Mouse (Mus musculus) CH12.LX (cell line): ENCODE results near the gene Cpne9. TPM values are rescaled to one million over a fixed set of nuclear protein-coding genes. Genes with fewer than 3 reads are reported as not detected.

ENCODE experiments used
- DNase-seq: peaks from one replicate; pipeline ENCODE4 v3.0.0-alpha.2; 2013; ENCODE audit errors: extremely low read depth
- H3K27ac ChIP-seq: 2 replicates; pipeline ENCODE4 v1.5.1; 2012; ENCODE audit warnings: low read depth, mild to moderate bottlenecking, control low read depth, moderate library complexity; ENCODE audit not compliant: insufficient read depth
- H3K27me3 ChIP-seq: replicated peaks from 2 replicates; pipeline ENCODE3; 2012; ENCODE audit warnings: inconsistent platforms
- H3K36me3 ChIP-seq, 2 experiments: replicated peaks in 1 of 2; 2 replicates each; pipeline versions ENCODE3 to v1.6.1; 2012; ENCODE audit warnings: inconsistent platforms in 1 of 2, low read length in 1 of 2, mild to moderate bottlenecking in 1 of 2, mixed read lengths in 1 of 2, moderate library complexity in 1 of 2; ENCODE audit not compliant: control insufficient read depth in 1 of 2, insufficient read depth in 1 of 2
- H3K4me1 ChIP-seq, 2 experiments: 2 replicates each; pipeline ENCODE4 v1.6.1; 2012; ENCODE audit warnings: inconsistent platforms in 1 of 2, moderate library complexity in 1 of 2; ENCODE audit not compliant: insufficient read depth in 2 of 2, control insufficient read depth in 1 of 2
- H3K4me2 ChIP-seq: 2 replicates; pipeline ENCODE4 v1.6.1; 2012; ENCODE audit warnings: low read depth, mild to moderate bottlenecking, control low read depth; ENCODE audit not compliant: poor library complexity, insufficient read depth, severe bottlenecking
- H3K4me3 ChIP-seq, 3 experiments: fragments of 150-350 bp in 1 of 3; sonication (generic) in 1 of 3; replicated peaks in 1 of 3; 2 replicates each; pipeline versions ENCODE3 to v1.5.1; 2011 to 2012; ENCODE audit warnings: low read depth in 2 of 3, low read length in 2 of 3, mild to moderate bottlenecking in 2 of 3, moderate library complexity in 2 of 3, control low read depth in 1 of 3, improper control_type of control experiment in 1 of 3, inconsistent platforms in 1 of 3, mixed read lengths in 1 of 3; ENCODE audit not compliant: poor library complexity in 1 of 3
- H3K79me2 ChIP-seq: replicated peaks from 2 replicates; pipeline ENCODE4 v1.6.1; 2012; ENCODE audit warnings: mild to moderate bottlenecking, moderate library complexity; ENCODE audit not compliant: control insufficient read depth, poor library complexity, insufficient read depth, severe bottlenecking; ENCODE audit errors: extremely low read depth
- H3K9ac ChIP-seq: 2 replicates; pipeline ENCODE4 v1.6.1; 2012; ENCODE audit warnings: low read depth, mild to moderate bottlenecking, control low read depth, moderate library complexity; ENCODE audit not compliant: insufficient read depth
- H3K9me3 ChIP-seq: replicated peaks from 2 replicates; pipeline ENCODE3; 2012; ENCODE audit warnings: low read length, inconsistent platforms, mixed read lengths
- BHLHE40 ChIP-seq: IDR thresholded peaks from 2 replicates; pipeline ENCODE4 v1.6.1; 2011; ENCODE audit warnings: mild to moderate bottlenecking, low read depth, low read length, improper control_type of control experiment
- CTCF ChIP-seq, 2 experiments: IDR thresholded peaks in 1 of 2; conservative IDR thresholded peaks in 1 of 2; 2 replicates each; pipeline ENCODE4 v1.5.1; 2011 to 2012; ENCODE audit warnings: low read depth in 2 of 2, low read length in 2 of 2, improper control_type of control experiment in 1 of 2, inconsistent platforms in 1 of 2, mild to moderate bottlenecking in 1 of 2, moderate library complexity in 1 of 2
- E2F4 ChIP-seq: IDR thresholded peaks from 2 replicates; pipeline ENCODE4 v1.6.1; 2011; ENCODE audit warnings: low read depth, low read length, improper control_type of control experiment; ENCODE audit not compliant: insufficient replicate concordance
- ELF1 ChIP-seq: IDR thresholded peaks from 2 replicates; pipeline ENCODE4 v1.6.1; 2014; ENCODE audit warnings: low read depth, mild to moderate bottlenecking, inconsistent platforms, low read length, improper control_type of control experiment
- HCFC1 ChIP-seq: IDR thresholded peaks from 2 replicates; pipeline ENCODE4 v1.6.1; 2012; ENCODE audit warnings: low read depth, mild to moderate bottlenecking, inconsistent platforms, low read length, improper control_type of control experiment
- IRF4 ChIP-seq: IDR thresholded peaks from 2 replicates; pipeline ENCODE4 v1.6.1; 2014; ENCODE audit warnings: low read depth, mild to moderate bottlenecking, inconsistent platforms, low read length, improper control_type of control experiment
- JUN ChIP-seq: IDR thresholded peaks from 2 replicates; pipeline ENCODE4 v1.6.1; 2011; ENCODE audit warnings: low read depth, mild to moderate bottlenecking, low read length, improper control_type of control experiment, moderate library complexity; ENCODE audit not compliant: insufficient read depth
- JUND ChIP-seq: conservative IDR thresholded peaks from 2 replicates; pipeline ENCODE4 v1.6.1; 2011; ENCODE audit warnings: low read depth, low read length, improper control_type of control experiment
- KAT2A ChIP-seq: IDR thresholded peaks from 2 replicates; pipeline ENCODE4 v1.6.1; 2012; ENCODE audit warnings: low read length, improper control_type of control experiment, inconsistent platforms; ENCODE audit not compliant: insufficient replicate concordance
- MAFK ChIP-seq: IDR thresholded peaks from 2 replicates; pipeline ENCODE4 v1.6.1; 2011; ENCODE audit warnings: low read length, improper control_type of control experiment; ENCODE audit not compliant: insufficient replicate concordance
- MAX ChIP-seq: IDR thresholded peaks from 2 replicates; pipeline ENCODE4 v1.6.1; 2011; ENCODE audit warnings: low read length, improper control_type of control experiment
- MXI1 ChIP-seq: IDR thresholded peaks from 2 replicates; pipeline ENCODE4 v1.6.1; 2011; ENCODE audit warnings: mild to moderate bottlenecking, low read depth, low read length, improper control_type of control experiment
- NELFE ChIP-seq: IDR thresholded peaks from 2 replicates; pipeline ENCODE4 v1.6.1; 2011; ENCODE audit warnings: low read depth, low read length, improper control_type of control experiment
- RAD21 ChIP-seq: IDR thresholded peaks from 2 replicates; pipeline ENCODE4 v1.6.1; 2011; ENCODE audit warnings: low read depth, mild to moderate bottlenecking, low read length, improper control_type of control experiment, moderate library complexity
- RCOR1 ChIP-seq: conservative IDR thresholded peaks from 2 replicates; pipeline ENCODE4 v1.6.1; 2012; ENCODE audit warnings: low read depth, mild to moderate bottlenecking, inconsistent platforms, low read length, improper control_type of control experiment
- TBP ChIP-seq: conservative IDR thresholded peaks from 2 replicates; pipeline ENCODE4 v1.6.1; 2011; ENCODE audit warnings: low read depth, low read length, improper control_type of control experiment
- TCF12 ChIP-seq: IDR thresholded peaks from 2 replicates; pipeline ENCODE4 v1.6.1; 2014; ENCODE audit warnings: low read depth, mild to moderate bottlenecking, inconsistent platforms, low read length, improper control_type of control experiment
- ZKSCAN1 ChIP-seq: IDR thresholded peaks from 2 replicates; pipeline ENCODE4 v1.6.1; 2012; ENCODE audit warnings: low read depth, inconsistent platforms, low read length, improper control_type of control experiment, borderline replicate concordance
- ZNF384 ChIP-seq: IDR thresholded peaks from 2 replicates; pipeline ENCODE4 v1.6.1; 2012; ENCODE audit warnings: low read depth, low read length, improper control_type of control experiment, inconsistent platforms
- dilution Hi-C: fragments of 300-500 bp; cut with MboI; formaldehyde crosslinking; loops from 2 replicates; pipeline ENCODE4 v1.14.3; 2020; ENCODE audit warnings: low sequenced_read_pairs; ENCODE audit not compliant: extremely low pct_unique_long_range_greater_than_20kb, extremely low pct_ligation_motif_present
- in situ Hi-C: fragments of 300-500 bp; cut with MboI; formaldehyde crosslinking; loops from 3 replicates; pipeline ENCODE4 v1.14.3; 2019; ENCODE audit warnings: low sequenced_read_pairs, low pct_ligation_motif_present, low pct_unique_long_range_greater_than_20kb, mixed read lengths
- polyA plus RNA-seq: library from polyadenylated mRNA; unstranded; fragments of >175 nt; gene quantifications from 2 replicates; pipeline ENCODE4 v1.2.1, GENCODE M21; 2012; ENCODE audit warnings: low read depth; ENCODE audit not compliant: insufficient read length
- total RNA-seq, 2 experiments: library from RNA; depleted of rRNA; stranded (reverse); fragments of 300-350 nt in 1 of 2; fragments of >200 nt in 1 of 2; gene quantifications; 2 replicates each; pipeline ENCODE4 v1.2.3; 2012 to 2014

The Cpne9 gene
- total and polyA plus RNA-seq, 3 experiments = 0.19 to 0.27 (median 0.25) TPM

DNA sequence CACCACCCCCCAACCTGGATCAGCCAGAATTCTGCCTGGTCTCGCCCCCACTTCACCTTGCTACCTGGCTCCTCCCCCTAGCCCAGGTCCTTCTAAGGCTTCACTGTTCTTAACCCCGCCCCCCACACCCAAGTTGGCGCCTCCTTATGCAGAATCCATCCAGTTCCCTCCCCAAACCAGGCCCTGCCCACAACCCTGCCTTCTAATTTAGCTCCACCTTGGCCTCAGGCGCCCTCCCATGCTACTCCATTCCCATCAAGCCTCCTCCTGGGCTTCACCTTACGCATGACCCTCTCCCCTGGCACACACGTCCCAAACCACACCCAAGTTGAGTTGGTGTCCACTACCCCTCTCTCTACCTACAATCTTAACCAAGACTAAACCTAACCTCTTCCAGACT is 1.4 kb downstream of the Cpne9 start:
- dilution Hi-C loops = no loop called here
- no peak overlapping the region for H3K4me2 ChIP-seq
- H3K27me3 ChIP-seq = no peaks in the 10 kb centered on the region
- DNase-seq = no peak
- H3K4me3 ChIP-seq = no peak overlapping the region
- peaks cover 0 to 8% of the 10 kb centered on the region in 2 experiments; a peak in 2 of 4 replicates for H3K4me1 ChIP-seq
- H3K9ac ChIP-seq = no peak overlapping the region
- no peaks in the 10 kb centered on the region for H3K9me3 ChIP-seq
- in situ Hi-C loops = no loop called here
- TF ChIP-seq HCFC1 = no peak
- no peak for TF ChIP-seq RAD21
- no peak for TF ChIP-seq KAT2A
- TF ChIP-seq TBP = no peak
- TF ChIP-seq MAFK = no peak
- no peak for TF ChIP-seq NELFE
- TF ChIP-seq RCOR1 = no peak
- no peak for TF ChIP-seq ELF1
- H3K79me2 ChIP-seq = no peaks in the 10 kb centered on the region
- H3K27ac ChIP-seq = no peak overlapping the region
- peaks cover 17 to 34% of the 10 kb centered on the region in 2 experiments for H3K36me3 ChIP-seq

- dilution Hi-C loops = no loop called here
- no peak overlapping the region for H3K27ac ChIP-seq
- no peaks in the 10 kb centered on the region for H3K9me3 ChIP-seq
- no peak overlapping the region for H3K4me3 ChIP-seq
- no peaks in the 10 kb centered on the region for H3K79me2 ChIP-seq
- no peak for DNase-seq
- TF ChIP-seq TCF12 = no peak
- no peak for TF ChIP-seq MXI1
- no peak for TF ChIP-seq JUN
- no peak for TF ChIP-seq JUND
- no peak for TF ChIP-seq ELF1
- no peak for TF ChIP-seq RAD21
- no peak for TF ChIP-seq CTCF (conservative IDR thresholded peaks at IDR 0.05 in 1 of 2, IDR thresholded peaks at IDR 0.05 in 1 of 2; ENCODE audit: low read depth in 2 of 2, low read length in 2 of 2)
- no peak for TF ChIP-seq ZNF384
- TF ChIP-seq IRF4 = no peak
- no peak for TF ChIP-seq BHLHE40
- TF ChIP-seq ZKSCAN1 = no peak
- no peak for TF ChIP-seq MAX
- TF ChIP-seq HCFC1 = no peak
- no peak for TF ChIP-seq E2F4
- no peak overlapping the region for H3K9ac ChIP-seq
- in situ Hi-C loops = no loop called here
- H3K4me1 ChIP-seq = peaks cover 0 to 8% of the 10 kb centered on the region in 2 experiments; a peak in 2 of 4 replicates
- peaks cover 9 to 22% of the 10 kb centered on the region in 2 experiments for H3K36me3 ChIP-seq
- no peaks in the 10 kb centered on the region for H3K27me3 ChIP-seq
- H3K4me2 ChIP-seq = no peak overlapping the region
Measured at GRCm38 (mm10) chr6:113284931-113285330, 2.8 kb downstream of the Cpne9 start.
